In the genomic region with DNA sequence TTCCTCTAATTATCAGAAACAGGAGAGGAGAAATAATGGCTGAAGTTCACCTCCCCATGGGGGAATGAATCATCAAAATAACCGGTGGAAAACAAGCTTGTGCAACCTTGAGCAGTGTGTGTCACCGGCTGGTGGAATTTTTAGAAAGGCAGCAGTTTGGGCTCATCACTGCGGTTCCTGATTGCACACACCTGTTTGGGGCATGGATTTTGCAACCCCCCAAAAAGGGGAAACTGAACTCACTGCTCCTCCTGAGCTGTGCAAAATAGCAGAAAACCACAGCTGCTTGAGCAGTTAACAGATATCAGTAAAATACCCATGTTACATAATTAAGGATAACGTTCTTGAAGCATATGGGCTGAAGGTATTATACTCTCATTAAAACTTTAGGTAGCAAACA, we compare ENCODE assay signal across 12 mouse cellular contexts.
DNase-seq lines count a peak whose midpoint lies in the region; ATAC-seq lines count a peak whose summit lies in the region.
"Had no signal": no experiment of that assay in that cellular context is flagged by ENCODE, and none has a peak within 500 bp of the region (broad histone marks: within the 10 kb centered on the region; RNA-seq: fewer than 3 reads in every experiment).

No protein-coding gene starts in this region.

- H3K4me3 ChIP-seq in liver, embryonic 11.5 days (ENCODE audit: low read depth, low read length): no peak overlapping the region
- no peak overlapping the region for H3K4me3 ChIP-seq in neural tube, embryonic 15.5 days (replicated peaks)
- H3K4me3 ChIP-seq: embryonic facial prominence, embryonic 12.5 days; gastrocnemius, adult 2 months had no signal

- H3K9me3 ChIP-seq in liver, embryonic 11.5 days (ENCODE audit: control insufficient read depth, low read length): no peaks in the 10 kb centered on the region
- no peaks in the 10 kb centered on the region for H3K9me3 ChIP-seq in neural tube, embryonic 15.5 days (replicated peaks)
- H3K9me3 ChIP-seq: embryonic facial prominence, embryonic 12.5 days had no signal

- H3K36me3 ChIP-seq in liver, embryonic 11.5 days (ENCODE audit: control insufficient read depth, insufficient read depth, low read length): no peaks in the 10 kb centered on the region
- no peaks in the 10 kb centered on the region for H3K36me3 ChIP-seq in neural tube, embryonic 15.5 days
- H3K36me3 ChIP-seq: embryonic facial prominence, embryonic 12.5 days had no signal

- WGBS in liver, embryonic 11.5 days: 43% methylated on average over 4 of the region's 4 CpGs
- WGBS in neural tube, embryonic 15.5 days: 73% methylated on average over 4 of the region's 4 CpGs

- no peaks in the 10 kb centered on the region for H3K4me1 ChIP-seq in liver, embryonic 11.5 days (replicated peaks; ENCODE audit: control insufficient read depth, insufficient read depth, low read length)
- no peaks in the 10 kb centered on the region for H3K4me1 ChIP-seq in neural tube, embryonic 15.5 days
- H3K4me1 ChIP-seq: embryonic facial prominence, embryonic 12.5 days had no signal

- no peak; the same call in 1 of the 2 replicates for ATAC-seq in liver, embryonic 11.5 days (replicated peaks; ENCODE audit: low FRiP score)
- no peak for ATAC-seq in neural tube, embryonic 15.5 days (ENCODE audit: low FRiP score)
- ATAC-seq: CD4-positive, CD25-positive, alpha-beta regulatory T cell, adult 4 months had no signal

- peak; percentile 22 for DNase-seq in liver
- no peak for DNase-seq in liver, embryonic 11.5 days (ENCODE audit: low spot score)
- peak; percentile 52 to 55 for DNase-seq in adrenal gland, postnatal 36 days
- DNase-seq in lung, postnatal 10 days: peak; percentile 13
- DNase-seq in spleen, postnatal 14 days (ENCODE audit: low spot score in 2 of 2): peak; percentile 9 to 11
- DNase-seq in left cerebral cortex, adult 9 months (ENCODE audit: low spot score in 2 of 2): no peak
- DNase-seq in kidney, adult 9 months: no peak
- DNase-seq: gastrocnemius, adult 2 months; kidney, postnatal 36 days had no signal

- no peak overlapping the region for H3K27ac ChIP-seq in liver, embryonic 11.5 days (ENCODE audit: low read depth, low read length)
- H3K27ac ChIP-seq in neural tube, embryonic 15.5 days (replicated peaks): no peak overlapping the region
- H3K27ac ChIP-seq: embryonic facial prominence, embryonic 12.5 days had no signal

- no peak overlapping the region for H3K4me2 ChIP-seq in liver, embryonic 11.5 days
- H3K4me2 ChIP-seq in neural tube, embryonic 15.5 days: no peak overlapping the region
- H3K4me2 ChIP-seq: embryonic facial prominence, embryonic 12.5 days had no signal

- H3K9ac ChIP-seq in liver, embryonic 11.5 days (ENCODE audit: low read depth, low read length): no peak overlapping the region
- no peak overlapping the region for H3K9ac ChIP-seq in neural tube, embryonic 15.5 days (replicated peaks)
- H3K9ac ChIP-seq: embryonic facial prominence, embryonic 12.5 days had no signal

- H3K27me3 ChIP-seq in liver, embryonic 11.5 days (replicated peaks; ENCODE audit: control insufficient read depth, insufficient read depth, low read length): no peaks in the 10 kb centered on the region
- H3K27me3 ChIP-seq in neural tube, embryonic 15.5 days (replicated peaks): no peaks in the 10 kb centered on the region
- H3K27me3 ChIP-seq: embryonic facial prominence, embryonic 12.5 days had no signal

Comparison
In these comparisons a context has a peak if more than half of its experiments do, and no peak if none do; other contexts are left out.
1. DNase-seq: peak in liver (single experiment), adrenal gland, postnatal 36 days (2 of 2), lung, postnatal 10 days (single experiment) and spleen, postnatal 14 days (2 of 2); none in liver, embryonic 11.5 days (single experiment), left cerebral cortex, adult 9 months (0 of 2) and kidney, adult 9 months (single experiment).